Mouse (Mus musculus): Measurements from ENCODE around the gene D630003M21Rik.
A peak's percentile ranks its signal among the peaks of the same experiment; 100 is the strongest.

Gene D630003M21Rik

DNA sequence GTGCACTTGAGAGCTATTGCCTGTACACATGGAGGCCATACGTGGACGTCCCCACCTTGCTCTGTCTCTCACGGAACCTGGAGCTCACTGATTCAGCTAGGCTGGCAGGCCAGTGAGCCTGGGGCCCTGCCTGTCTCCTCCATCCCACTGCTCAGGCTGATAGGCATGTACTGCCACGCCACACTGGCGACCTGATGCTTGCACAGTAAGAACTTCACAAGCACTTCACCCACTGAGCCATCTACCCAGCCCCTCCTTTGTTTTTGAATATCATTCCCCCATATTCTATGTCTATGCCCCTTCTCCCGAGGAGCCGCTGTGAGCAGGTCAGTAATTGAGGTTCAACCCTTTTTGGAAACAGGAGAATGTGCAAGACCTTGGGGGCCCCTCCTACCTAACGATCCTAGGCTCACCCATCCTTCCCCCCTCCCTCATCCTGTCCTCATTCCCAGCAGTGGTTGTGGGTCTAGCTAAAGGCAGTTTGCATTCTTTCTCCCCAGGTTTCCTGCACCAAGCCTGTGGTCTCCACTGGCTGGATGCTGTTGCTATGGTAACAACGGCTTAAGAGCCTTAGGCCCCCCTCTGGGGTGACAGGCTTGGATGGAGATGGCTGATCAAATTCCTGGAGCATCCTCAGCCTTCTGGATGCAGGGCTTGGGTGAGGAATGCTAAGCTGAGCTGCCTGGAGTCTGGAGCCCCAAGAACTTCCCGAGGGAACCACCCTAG lies 35.2 kb downstream of the D630003M21Rik start:
- DNase-seq = no peak

DNA sequence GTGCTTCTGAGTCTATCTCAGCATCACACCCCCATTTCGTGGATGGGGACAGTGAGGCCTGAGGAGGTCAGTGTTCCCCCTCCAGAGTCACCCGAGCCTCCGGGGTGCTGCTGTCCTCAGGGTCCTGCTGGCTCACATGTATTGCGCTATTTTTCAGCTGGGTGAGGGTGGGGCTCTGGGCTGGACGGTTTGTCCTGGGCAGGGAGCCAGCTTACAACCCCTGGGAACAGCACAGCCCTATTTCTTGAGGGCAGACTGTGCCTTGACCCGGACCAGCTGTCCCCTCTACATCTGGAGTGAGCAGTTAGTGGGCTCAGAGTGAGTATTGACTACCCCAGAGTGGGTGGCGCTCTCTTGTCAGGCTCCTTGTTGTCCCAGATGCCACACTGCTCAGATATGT lies 37.9 kb downstream of the D630003M21Rik start:
- DNase-seq = peak; percentile 63 to 87

DNA sequence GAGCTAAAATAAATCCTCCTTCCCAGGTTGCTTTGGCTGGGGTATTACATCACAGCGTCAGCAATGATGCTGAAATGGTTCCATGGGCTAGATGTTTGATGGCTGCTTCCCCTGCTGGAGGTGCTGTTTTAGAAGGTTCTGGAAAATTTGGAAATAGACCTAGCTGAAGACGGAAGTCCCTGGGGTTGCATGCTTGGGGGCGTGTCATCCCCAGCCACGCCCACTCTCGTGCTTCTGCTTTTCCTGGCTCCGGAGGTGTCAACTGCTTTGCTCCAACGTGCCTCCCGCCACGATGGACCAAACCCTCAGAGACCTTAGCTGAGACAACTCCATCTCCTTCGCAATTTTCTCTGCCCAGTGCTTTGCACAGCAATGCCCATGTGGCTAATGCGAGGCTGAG lies 39.6 kb downstream of the D630003M21Rik start:
- DNase-seq = no peak

DNA sequence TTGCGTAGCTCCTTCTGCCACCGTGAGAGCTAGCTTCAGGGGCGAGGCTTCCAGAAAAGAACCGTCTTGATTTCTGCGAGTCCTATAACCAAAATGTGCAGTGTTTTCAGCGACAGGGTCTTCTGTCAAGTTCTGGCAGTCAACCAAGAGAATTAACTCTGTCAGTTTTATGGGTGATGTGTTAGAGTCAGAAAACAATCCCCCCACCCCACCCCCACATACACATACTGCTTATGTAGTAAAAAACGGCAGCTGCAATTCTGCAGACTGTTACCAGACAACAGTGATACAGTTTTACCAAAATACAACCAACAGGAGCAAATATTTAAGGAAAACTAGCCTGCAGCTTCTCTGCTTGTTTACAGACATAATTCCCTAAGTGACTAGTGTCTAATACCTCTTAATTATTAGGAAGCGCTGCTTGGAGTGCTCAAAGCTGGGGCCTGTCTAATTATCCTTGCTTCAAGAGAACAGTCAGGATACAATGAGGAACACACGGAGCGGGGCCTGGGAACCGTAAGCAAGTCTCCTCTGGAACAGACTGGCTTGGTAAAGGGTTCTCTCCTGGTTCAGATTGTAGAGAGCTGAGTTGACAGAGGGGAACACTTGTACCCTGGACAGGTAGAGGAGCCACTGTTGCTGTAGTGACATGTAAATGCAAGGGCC lies 42.7 kb downstream of the D630003M21Rik start:
- DNase-seq = no peak

DNA sequence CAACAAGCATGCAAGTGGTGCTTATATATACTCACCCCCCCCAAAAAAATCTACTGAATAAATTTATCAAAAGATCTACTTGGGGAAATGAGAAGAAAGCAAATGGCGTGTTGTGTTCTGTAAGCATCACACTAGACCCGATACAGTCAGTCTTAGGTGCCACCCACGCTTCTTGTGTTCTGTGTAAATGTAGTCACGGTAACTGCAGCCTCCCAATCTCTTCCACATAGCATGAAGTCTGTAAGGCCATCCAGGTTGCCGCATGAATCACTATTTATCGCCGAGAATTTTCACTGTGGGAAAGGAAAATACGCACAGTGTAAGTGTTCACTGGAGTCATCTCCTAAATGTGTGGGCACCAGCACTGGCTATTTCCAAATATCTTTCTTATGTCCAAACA lies 45.8 kb downstream of the D630003M21Rik start:
- no peak for DNase-seq

DNA sequence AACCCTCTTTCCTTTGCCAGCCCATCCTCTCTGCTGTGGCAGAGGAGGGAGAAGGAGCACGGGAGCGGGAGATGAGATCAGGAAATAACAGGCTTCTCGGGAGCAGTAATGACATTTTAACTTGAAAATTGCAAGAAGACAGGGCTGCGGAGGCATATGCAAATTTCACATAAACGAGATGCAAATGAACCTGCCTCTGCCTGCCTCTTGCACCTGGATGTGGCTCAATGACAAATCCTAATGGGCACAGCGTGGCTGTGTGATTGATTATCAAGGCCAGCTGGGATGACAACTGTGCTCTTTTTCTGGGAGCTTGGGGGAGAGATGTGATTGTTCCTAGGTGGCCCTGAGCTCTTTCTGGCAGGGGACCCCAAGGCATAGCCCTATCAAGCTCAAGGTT lies 47.1 kb downstream of the D630003M21Rik start:
- DNase-seq = no peak

DNA sequence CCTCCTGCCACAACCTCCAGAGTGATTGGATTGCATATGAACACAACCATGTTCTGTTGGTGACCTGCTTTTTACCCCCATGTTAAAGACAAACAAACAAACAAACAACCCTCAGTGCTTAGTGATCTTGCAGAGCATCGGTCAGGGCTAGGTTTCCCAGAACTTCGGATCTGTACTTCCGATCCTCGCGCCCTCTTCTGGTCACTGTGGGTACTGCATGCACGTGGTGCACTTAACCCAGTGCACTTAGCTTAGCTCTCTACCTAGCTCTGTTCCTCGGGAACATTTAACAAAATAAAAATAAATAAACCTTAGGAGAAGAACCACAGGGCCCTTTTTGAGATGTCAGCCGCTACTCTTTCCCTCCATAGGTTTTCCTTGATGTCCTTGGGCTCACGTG lies 48.2 kb downstream of the D630003M21Rik start:
- DNase-seq = peak; percentile 71 to 81

DNA sequence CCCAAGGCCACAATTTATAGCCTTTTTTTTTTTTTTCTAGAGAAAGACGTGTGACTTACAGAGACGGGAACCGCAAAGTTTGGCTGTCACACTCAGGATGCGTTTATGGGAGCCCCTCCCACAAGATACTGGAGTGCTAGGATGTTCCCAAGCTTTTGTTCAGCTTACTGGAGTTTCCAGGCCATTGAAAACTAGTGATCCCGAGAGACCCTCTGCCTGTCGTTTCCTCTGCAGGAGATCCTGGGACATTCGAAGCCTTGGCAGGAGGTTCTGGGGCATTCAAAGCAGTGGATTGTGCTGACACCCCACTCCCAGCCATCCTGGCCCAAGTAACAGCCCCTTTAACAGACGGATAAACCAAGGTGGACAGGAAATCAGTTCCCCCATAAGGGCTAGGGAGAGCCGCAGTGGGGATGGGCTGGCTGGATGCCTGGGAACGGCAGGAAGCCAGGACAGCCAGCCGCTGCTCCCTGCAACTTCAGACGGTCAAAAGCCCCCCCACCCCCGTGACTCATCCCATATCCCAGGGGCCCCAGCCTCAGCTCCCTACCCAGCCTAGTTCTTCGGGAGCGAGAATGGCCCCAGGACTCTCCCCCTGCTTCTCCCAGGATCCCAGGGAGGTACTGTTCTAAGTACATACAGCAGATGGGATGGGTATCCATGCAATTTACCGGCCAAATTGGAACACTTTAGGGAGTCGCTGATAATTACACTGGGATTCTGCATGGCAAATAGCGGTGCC lies 49.5 kb downstream of the D630003M21Rik start:
- DNase-seq = peak; percentile 49 to 79

DNA sequence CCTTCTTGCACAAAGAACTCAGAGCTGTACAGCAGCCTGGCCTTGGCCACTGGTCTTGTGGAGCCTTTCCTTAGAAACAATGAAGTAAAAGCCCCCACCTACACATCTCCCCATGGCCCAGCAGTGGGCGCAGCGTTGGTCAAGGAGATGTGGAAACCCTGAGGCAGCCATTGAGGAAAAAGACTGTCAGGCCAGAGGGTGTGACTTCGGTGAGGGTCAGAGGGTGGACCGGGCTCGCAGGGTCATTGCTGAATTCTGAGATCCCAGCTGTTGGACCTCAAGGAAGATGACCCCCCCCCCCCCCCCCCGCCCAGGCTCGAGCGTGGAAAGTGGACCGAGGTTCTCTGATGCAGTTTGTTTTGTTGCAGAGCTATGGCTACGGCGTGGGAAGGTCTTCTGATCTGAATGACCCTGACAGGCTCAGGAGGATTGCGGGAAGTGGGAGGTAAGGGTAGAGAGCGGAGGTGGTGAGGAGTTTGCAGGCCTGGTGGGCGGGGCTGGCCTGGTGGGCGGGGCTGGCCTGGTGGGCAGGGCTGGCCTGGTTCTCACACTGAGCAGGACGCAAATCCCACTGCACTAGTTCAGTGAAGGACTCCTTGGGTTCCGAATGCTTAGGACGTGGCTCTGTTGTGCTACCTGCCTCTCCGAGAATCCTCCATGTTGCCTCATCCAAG lies 50.2 kb downstream of the D630003M21Rik start:
- DNase-seq = peak; percentile 90

DNA sequence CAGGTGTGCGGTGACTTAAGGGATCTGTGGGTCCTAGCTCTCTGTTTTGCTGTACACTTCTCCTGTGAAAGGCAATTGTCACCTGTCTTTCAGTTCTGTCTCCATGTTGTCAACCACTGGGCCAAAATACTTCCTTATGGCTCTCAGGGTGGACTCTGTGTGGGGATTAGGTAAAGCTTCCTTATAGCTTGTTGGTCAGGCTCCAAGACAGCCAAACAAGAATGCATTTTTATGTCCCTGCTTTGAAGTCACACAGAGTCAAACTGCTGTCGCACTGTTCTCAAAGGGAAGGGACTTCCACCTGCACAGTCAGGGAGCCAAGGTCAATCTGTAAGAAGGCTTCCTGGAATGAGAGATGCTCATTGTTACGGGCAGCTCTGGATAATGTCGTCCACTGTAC lies 50.9 kb downstream of the D630003M21Rik start:
- no peak for DNase-seq

DNA sequence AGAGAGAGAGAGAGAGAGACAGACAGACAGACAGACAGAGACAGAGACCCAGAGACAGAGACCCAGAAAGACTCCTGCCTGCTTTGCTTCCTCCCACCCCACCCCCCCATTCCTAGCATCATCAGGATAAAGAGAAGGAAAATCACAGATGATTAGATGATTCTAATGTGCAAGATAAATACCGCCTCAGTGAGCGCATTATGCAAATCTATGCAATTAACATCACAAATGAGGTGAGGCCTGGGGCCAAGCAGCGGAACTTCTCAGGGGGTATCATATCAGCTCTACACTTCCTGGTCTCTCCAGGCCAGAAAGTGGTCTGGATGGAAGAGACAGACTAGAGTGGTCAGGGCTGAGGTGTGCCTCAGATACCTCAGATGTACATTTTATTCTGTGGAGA lies 51.4 kb downstream of the D630003M21Rik start:
- DNase-seq = no peak

DNA sequence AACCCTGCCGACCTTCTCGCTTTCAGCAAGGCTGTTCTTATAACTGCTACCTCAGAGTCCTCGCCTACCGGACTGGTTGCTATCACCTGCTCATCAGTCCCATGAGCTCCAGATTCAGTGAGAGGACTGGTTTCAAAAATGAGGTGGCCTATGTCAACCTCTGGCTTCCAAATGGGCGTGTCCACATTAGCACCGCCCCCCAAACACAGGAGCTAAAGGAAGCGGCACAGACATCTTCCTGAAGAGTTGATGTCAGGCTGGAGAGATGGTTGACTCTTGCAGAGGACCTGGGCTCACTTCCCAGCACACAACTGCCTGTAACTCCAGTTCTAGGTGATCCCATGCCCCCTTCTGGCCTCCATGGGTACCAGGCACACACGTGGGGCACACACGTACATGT lies 52.3 kb downstream of the D630003M21Rik start:
- no peak for DNase-seq

DNA sequence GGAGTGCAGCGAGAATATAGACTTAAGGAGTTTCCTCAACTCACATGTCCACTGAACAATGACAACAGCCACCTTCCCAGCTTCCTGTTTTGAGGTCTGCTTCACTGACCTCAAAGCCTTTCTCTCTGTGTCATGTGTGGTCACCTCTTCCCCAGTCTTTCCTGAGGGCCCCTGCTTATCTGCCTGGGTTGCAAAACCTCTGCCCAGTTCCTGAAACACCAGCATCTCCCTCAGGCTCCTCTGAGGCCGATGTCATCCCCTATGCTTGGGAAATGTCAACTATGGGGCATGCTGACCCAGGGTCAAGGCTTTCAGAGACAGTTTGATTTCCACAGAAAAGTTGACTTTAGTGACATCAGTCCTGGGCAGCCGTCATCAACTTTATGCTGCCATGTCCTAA lies 53.6 kb downstream of the D630003M21Rik start:
- peak; percentile 50 to 61 for DNase-seq

DNA sequence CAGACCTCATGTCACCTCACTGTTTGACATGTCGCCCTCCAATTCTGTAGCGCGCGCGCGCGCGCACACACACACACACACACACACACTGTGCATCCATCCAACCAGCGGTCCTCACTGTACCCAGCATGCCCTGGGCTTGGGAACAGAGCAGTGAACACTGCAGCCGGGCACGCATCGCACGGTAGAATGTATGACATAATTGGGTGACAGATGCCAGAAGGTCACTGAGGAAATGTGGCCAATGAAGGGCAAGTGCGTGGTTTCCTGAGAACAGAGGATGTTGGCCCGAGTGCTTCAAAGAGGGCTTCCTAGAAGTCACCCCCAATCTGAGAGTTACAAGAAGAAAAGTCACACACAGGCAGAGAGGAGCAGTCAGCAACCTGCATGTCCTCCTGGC lies 54.1 kb downstream of the D630003M21Rik start:
- DNase-seq = peak in 1 of 2 experiments; percentile 40

DNA sequence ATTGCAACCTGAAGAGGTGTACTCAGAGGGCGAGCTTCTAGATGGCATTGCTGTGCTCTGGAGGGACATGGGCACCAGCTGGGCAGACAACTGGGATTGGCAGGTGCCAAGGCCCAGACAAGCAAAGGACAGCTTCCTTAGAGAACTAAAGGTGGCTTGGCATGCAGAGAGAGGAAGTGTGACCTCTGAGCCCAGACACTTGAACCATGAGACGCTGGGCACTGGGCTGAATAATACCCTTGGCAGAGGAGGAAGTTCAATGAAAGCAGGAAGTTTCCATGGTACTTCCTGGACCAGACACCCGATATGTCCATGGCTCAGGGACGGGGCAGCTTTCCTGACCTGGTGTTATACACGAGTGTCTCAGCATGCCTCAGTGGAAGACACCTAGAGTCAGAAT lies 54.6 kb downstream of the D630003M21Rik start:
- DNase-seq = peak; percentile 43 to 50

DNA sequence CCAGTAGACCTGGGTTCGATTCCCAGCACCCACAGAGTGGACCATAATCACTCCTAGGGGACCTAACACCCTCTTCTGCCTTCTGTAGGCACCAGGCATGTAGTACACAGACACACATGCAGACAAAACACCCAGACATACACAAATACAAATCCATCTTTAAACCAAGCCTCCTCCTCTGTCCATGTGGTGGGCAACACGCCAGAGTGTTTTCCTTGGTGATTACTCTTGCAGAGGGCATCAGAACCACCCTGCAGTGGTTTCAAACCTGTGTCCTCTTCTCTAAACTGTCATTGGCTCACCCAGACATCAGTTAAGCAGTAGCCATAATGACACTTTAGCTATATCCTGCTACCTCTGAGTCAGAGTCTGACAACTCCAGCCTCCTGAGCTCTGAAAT lies 58.6 kb downstream of the D630003M21Rik start:
- DNase-seq = no peak

DNA sequence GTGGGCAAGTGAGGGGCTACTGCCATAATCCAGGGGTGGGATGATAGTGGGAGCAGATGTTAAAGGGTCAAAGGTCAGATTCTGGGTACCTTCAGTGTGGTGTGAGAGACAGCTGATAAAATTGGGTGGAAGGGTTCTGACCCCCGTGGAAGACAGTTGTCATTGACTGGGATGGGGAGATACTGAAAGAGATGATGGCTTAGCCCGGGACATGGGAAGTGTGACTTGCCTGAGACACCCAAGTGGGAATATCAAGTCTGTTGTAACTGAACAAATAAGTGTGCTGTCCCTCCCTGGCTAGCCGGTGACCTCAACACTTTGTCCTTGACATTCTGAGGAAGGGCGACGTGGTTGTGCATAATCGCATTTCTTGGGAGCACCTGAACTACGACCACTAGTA lies 59.3 kb downstream of the D630003M21Rik start:
- no peak for DNase-seq

DNA sequence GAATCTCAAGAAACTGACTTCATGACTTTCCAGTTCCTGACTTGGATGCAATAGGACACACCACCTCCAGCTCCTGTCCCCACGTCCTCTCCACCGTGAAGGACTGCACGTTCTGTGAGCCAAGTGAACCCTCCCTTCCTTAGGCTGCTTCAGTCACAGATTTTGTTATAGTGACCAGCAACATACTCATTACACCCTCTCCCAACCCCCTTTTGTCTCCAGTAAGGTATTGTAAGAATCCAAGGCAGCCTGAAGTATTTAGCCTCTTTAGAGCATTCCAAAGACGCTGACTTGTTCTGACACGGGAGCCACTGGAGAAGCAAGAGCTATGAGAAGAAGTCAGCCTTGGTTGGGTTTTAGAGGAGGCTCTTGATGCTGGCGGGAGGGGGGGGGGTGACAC lies 59.7 kb downstream of the D630003M21Rik start:
- DNase-seq = no peak

DNA sequence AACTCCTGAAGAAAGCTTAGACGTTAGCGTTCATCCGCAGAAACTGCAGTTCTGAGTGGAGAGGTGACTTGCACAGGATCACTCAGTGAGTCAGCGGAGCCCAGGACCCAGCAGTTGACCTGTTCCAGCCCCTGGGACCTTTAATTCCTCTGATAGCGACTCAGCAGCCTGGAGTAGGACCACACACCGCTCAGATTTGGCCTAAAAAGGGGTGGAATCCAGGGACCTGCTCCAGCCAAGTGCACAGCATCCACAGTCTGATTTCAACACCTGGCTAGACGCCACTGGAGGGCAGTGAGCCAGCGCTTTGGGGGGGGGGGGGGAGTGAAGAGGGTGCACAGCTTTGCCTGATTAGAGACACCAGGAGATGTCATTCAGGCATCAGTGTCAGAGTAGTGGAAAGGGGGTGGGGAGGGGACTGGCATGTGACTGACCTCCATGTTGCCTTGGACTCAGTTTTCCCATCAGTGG lies 60.2 kb downstream of the D630003M21Rik start:
- DNase-seq = peak; percentile 46 to 66

DNA sequence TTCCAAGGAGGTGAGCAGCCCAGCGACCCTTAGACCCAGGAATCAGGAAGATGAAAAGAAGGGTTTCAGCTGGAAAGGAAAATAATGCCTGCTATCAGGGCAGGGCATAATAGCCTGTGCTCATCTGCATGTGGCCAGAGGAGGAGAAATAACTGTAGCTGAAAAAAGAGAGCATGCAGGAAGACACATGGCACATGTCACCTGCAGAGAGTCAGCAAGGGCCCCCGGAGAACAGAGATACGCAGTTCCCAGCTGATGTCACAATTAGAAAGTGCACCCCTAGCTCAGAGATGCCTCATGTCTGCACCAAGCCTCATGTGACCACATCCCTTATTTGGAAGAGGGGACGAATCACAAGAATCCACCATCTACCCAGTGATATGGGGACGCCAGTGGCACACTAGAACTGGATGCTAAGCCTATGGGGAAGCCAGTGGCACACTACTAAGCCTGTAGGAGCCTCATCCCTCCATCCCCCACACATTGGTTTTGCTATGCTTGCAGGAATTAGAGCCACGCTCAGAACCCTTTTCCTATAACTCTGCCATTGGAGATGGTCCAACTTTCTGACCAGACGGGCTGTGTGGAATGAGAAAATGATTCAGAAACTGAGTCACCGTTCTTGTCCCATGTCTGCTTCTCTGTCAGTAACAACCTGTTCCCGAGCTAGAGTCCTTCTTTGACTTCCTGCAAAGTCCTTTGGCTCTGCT lies 61.4 kb downstream of the D630003M21Rik start:
- no peak for DNase-seq

DNA sequence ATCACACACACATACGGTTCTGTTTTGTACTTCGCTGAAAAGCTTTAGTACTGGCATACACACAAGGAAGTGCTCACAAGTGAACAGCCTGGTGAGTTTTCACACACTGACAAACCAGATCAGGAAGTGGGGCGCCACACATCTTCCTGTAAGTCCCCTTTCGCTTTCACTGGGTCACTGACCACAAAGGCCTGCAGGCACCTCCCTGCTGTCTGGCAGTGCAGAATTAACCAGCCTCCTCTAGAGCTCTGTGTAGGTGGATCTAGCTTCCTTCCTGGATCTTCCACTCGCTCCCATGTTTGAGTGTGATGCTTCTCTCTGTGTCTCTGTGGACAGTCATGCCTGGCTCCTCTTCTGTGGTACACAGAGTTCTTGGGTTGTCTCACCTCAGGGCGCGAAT lies 62.4 kb downstream of the D630003M21Rik start:
- peak; percentile 70 to 78 for DNase-seq

DNA sequence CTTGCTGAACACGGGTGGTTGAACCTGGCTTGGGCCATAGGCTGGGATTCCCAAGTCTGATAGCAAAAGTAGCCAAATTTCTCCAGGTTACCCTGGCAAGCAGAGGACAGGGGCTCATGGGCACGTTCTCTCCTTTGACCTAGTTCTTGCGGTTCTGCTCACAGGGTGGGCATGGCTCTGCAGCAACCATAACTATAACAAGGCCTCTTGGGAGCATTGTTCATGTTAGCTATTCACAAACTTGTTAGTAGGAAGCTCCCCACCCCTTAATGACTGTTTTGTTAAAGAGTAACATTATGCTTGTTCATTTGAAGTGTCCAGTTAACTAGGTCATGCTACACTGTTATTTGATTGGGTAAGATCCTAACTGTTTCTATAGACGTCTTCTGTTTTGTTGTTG lies 63.2 kb downstream of the D630003M21Rik start:
- no peak for DNase-seq

DNA sequence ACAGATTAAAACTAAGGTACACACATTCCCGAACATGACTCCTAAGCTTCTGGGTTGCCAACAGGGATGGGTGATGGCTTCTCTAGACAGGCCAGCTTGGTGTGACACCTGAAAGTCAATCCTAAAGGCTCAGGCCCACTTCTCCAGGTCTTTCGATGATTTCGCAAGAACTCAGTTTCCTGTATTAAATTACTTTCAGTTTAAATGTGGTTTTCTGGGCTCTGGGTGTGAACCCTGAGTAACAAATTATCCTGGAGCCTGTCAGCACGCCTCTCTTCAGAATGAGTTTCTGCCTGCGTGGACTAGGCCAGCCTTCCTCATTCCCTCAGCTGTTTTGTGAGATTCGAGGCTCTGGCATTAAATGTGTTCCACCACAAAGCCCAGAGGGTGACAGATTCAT lies 66.0 kb downstream of the D630003M21Rik start:
- no peak for DNase-seq

Data from lung, postnatal 4 days (tissue).